Mouse (Mus musculus): Measurements from ENCODE around the gene Zfp398.
A peak's percentile ranks its signal among the peaks of the same experiment; 100 is the strongest.

Gene Zfp398

GRCm38 (mm10) chr6:47899416-47899815, 64.0 kb downstream of the Zfp398 start:
- no peak for DNase-seq (ENCODE audit: low spot score in 2 of 2)

GRCm38 (mm10) chr6:47903587-47903986, 68.1 kb downstream of the Zfp398 start:
- DNase-seq (ENCODE audit: low spot score in 2 of 2), result no peak

GRCm38 (mm10) chr6:47904361-47904760, 68.9 kb downstream of the Zfp398 start:
- no peak for DNase-seq (ENCODE audit: low spot score in 2 of 2)

- no peak for DNase-seq (ENCODE audit: low spot score in 2 of 2)
These were observed 69.6 kb downstream of the Zfp398 start for GRCm38 (mm10) chr6:47904917-47905695.

- DNase-seq (ENCODE audit: low spot score in 2 of 2), result no peak
These were observed 70.9 kb downstream of the Zfp398 start for GRCm38 (mm10) chr6:47906326-47906725.

GRCm38 (mm10) chr6:47909007-47909406, 73.5 kb downstream of the Zfp398 start:
- no peak for DNase-seq (ENCODE audit: low spot score in 2 of 2)

- no peak for DNase-seq (ENCODE audit: low spot score in 2 of 2)
These were observed 76.2 kb downstream of the Zfp398 start for GRCm38 (mm10) chr6:47911650-47912049.

GRCm38 (mm10) chr6:47912991-47913390, 77.5 kb downstream of the Zfp398 start:
- no peak for DNase-seq (ENCODE audit: low spot score in 2 of 2)

GRCm38 (mm10) chr6:47917051-47917450, 81.6 kb downstream of the Zfp398 start:
- DNase-seq (ENCODE audit: low spot score in 2 of 2), result no peak

GRCm38 (mm10) chr6:47918768-47919274, 83.4 kb downstream of the Zfp398 start:
- DNase-seq (ENCODE audit: low spot score in 2 of 2), result no peak

GRCm38 (mm10) chr6:47919646-47920446, 84.4 kb downstream of the Zfp398 start:
- no peak for DNase-seq (ENCODE audit: low spot score in 2 of 2)

- DNase-seq (ENCODE audit: low spot score in 2 of 2), result peak; percentile 80 to 87
These were observed 85.2 kb downstream of the Zfp398 start, which contains the start of gene Zfp212 for GRCm38 (mm10) chr6:47920447-47921340. TSS of gene Zfp212 (plus strand) at chr6:47920476.

Measured in urinary bladder, postnatal 36 days (tissue).